Mouse (Mus musculus) lung, postnatal 36 days (tissue): Measurements from ENCODE around the gene Oxa1l.

ENCODE experiments used
- DNase-seq: peaks from one replicate; pipeline ENCODE4 v3.0.0; 2022; ENCODE audit warnings: mixed read lengths

The Oxa1l gene

GRCm38 (mm10) chr14:54371460-54371859 is 10.8 kb downstream of the Oxa1l start:
- no peak for DNase-seq

- no peak for DNase-seq
Observed at GRCm38 (mm10) chr14:54372923-54373322, 12.3 kb downstream of the Oxa1l start.

- peak; percentile 78 for DNase-seq
Observed at GRCm38 (mm10) chr14:54375916-54376315, 15.3 kb downstream of the Oxa1l start.

- DNase-seq = no peak
Observed at GRCm38 (mm10) chr14:54377166-54377565, 16.5 kb downstream of the Oxa1l start.

GRCm38 (mm10) chr14:54379571-54379970 is 18.9 kb downstream of the Oxa1l start:
- no peak for DNase-seq

GRCm38 (mm10) chr14:54380616-54381015 is 20.0 kb downstream of the Oxa1l start:
- DNase-seq = no peak

- DNase-seq = no peak
Observed at GRCm38 (mm10) chr14:54381816-54382215, 21.2 kb downstream of the Oxa1l start.

- no peak for DNase-seq
Observed at GRCm38 (mm10) chr14:54382641-54383040, 22.0 kb downstream of the Oxa1l start.

- DNase-seq = peak; percentile 20
Observed at GRCm38 (mm10) chr14:54383355-54383771, 22.7 kb downstream of the Oxa1l start.

GRCm38 (mm10) chr14:54384396-54384795 is 23.8 kb downstream of the Oxa1l start:
- DNase-seq = no peak

GRCm38 (mm10) chr14:54385968-54386618 is 25.5 kb downstream of the Oxa1l start:
- DNase-seq = no peak

GRCm38 (mm10) chr14:54387546-54387945 is 26.9 kb downstream of the Oxa1l start:
- no peak for DNase-seq

- DNase-seq = peak; percentile 50
Observed at GRCm38 (mm10) chr14:54390843-54391242, 30.2 kb downstream of the Oxa1l start.

GRCm38 (mm10) chr14:54393794-54394193 is 33.2 kb downstream of the Oxa1l start:
- DNase-seq = no peak

- DNase-seq = no peak
Observed at GRCm38 (mm10) chr14:54394309-54394708, 33.7 kb downstream of the Oxa1l start.

- no peak for DNase-seq
Observed at GRCm38 (mm10) chr14:54396685-54397084, 36.1 kb downstream of the Oxa1l start.

GRCm38 (mm10) chr14:54397872-54398527 is 37.4 kb downstream of the Oxa1l start:
- no peak for DNase-seq

- no peak for DNase-seq
Observed at GRCm38 (mm10) chr14:54398528-54398916, 37.9 kb downstream of the Oxa1l start.

GRCm38 (mm10) chr14:54398921-54399382 is 38.3 kb downstream of the Oxa1l start:
- no peak for DNase-seq

GRCm38 (mm10) chr14:54401723-54402122 is 41.1 kb downstream of the Oxa1l start:
- no peak for DNase-seq

- DNase-seq = no peak
Observed at GRCm38 (mm10) chr14:54408336-54409056, 47.9 kb downstream of the Oxa1l start.

GRCm38 (mm10) chr14:54409057-54409645 is 48.5 kb downstream of the Oxa1l start:
- peak; percentile 45 for DNase-seq
